Mouse (Mus musculus): Measurements from ENCODE around the gene Dnm2.

- no peak for TF ChIP-seq POLR2A (IDR thresholded peaks at IDR 0.05; ENCODE audit: extremely low read depth, insufficient read depth, low read length)
- TF ChIP-seq CTCF (IDR thresholded peaks at IDR 0.05; ENCODE audit: low read depth, low read length): no peak
Measured at GRCm38 (mm10) chr9:21426013-21426412, 1.3 kb downstream of the Dnm2 start.

Data from liver, adult 2 months (tissue).